Mouse (Mus musculus) MEL (cell line): Measurements from ENCODE around the gene Nlrx1. TPM values are rescaled to one million over a fixed set of nuclear protein-coding genes. Genes with fewer than 3 reads are reported as not detected.

Experiments used
- DNase-seq: peaks from one replicate; pipeline ENCODE4 v3.0.0; 2011; ENCODE audit warnings: low read depth, low spot score
- H3K27ac ChIP-seq: 2 replicates; pipeline ENCODE4 v1.5.1; 2012; ENCODE audit warnings: low read depth, mild to moderate bottlenecking, control low read depth, low read length, moderate library complexity; ENCODE audit not compliant: control insufficient read depth
- H3K27me3 ChIP-seq, 2 experiments: fragments of 150-350 bp in 1 of 2; sonication (generic) in 1 of 2; 2 replicates each; pipeline ENCODE4 v1.6.1; 2012; ENCODE audit warnings: low read length in 2 of 2, mild to moderate bottlenecking in 2 of 2, improper control_type of control experiment in 1 of 2, moderate library complexity in 1 of 2; ENCODE audit not compliant: insufficient read depth in 2 of 2, control insufficient read depth in 1 of 2
- H3K36me3 ChIP-seq, 2 experiments: 2 replicates each; pipeline ENCODE4 v1.6.1; 2012 to 2014; ENCODE audit warnings: low read length in 2 of 2, improper control_type of control experiment in 1 of 2, inconsistent platforms in 1 of 2, mild to moderate bottlenecking in 1 of 2; ENCODE audit not compliant: insufficient read depth in 2 of 2, control insufficient read depth in 1 of 2
- H3K4me1 ChIP-seq, 2 experiments: fragments of 150-350 bp in 1 of 2; sonication (generic) in 1 of 2; 2 replicates each; pipeline ENCODE4 v1.6.1; 2012; ENCODE audit warnings: low read length in 2 of 2, improper control_type of control experiment in 1 of 2, mild to moderate bottlenecking in 1 of 2; ENCODE audit not compliant: insufficient read depth in 2 of 2, control insufficient read depth in 1 of 2
- H3K4me3 ChIP-seq, 2 experiments: fragments of 150-350 bp in 1 of 2; sonication (generic) in 1 of 2; 2 replicates each; pipeline ENCODE4 v1.5.1; 2012; ENCODE audit warnings: low read depth in 2 of 2, low read length in 2 of 2, mild to moderate bottlenecking in 2 of 2, moderate library complexity in 2 of 2, control low read depth in 1 of 2, improper control_type of control experiment in 1 of 2; ENCODE audit not compliant: control insufficient read depth in 1 of 2, insufficient read depth in 1 of 2
- H3K79me2 ChIP-seq: 2 replicates; pipeline ENCODE4 v1.6.1; 2012; ENCODE audit warnings: mild to moderate bottlenecking, low read length, moderate library complexity; ENCODE audit not compliant: control insufficient read depth, poor library complexity, insufficient read depth
- H3K9ac ChIP-seq: 2 replicates; pipeline ENCODE4 v1.6.1; 2012; ENCODE audit warnings: low read depth, mild to moderate bottlenecking, control low read depth, low read length, moderate library complexity; ENCODE audit not compliant: control insufficient read depth, poor library complexity, severe bottlenecking
- H3K9me3 ChIP-seq: fragments of 150-350 bp; sonication (generic); replicated peaks from 2 replicates; pipeline ENCODE4 v1.6.1; 2012; ENCODE audit warnings: mild to moderate bottlenecking, low read length, improper control_type of control experiment, moderate library complexity; ENCODE audit not compliant: insufficient read depth
- BHLHE40 ChIP-seq: IDR thresholded peaks from 2 replicates; pipeline ENCODE4 v1.6.1; 2012; ENCODE audit warnings: low read depth, mild to moderate bottlenecking, inconsistent platforms, low read length, improper control_type of control experiment, borderline replicate concordance
- CHD1 ChIP-seq: IDR thresholded peaks from 2 replicates; pipeline ENCODE4 v1.6.1; 2012; ENCODE audit warnings: low read depth, mild to moderate bottlenecking, inconsistent platforms, low read length, improper control_type of control experiment
- CTCF ChIP-seq, 3 experiments: IDR thresholded peaks in 2 of 3; conservative IDR thresholded peaks in 1 of 3; 2 replicates each; pipeline ENCODE4 v1.5.1; 2011 to 2012; ENCODE audit warnings: low read length in 3 of 3, low read depth in 2 of 3, mild to moderate bottlenecking in 2 of 3, improper control_type of control experiment in 1 of 3, inconsistent platforms in 1 of 3, mixed read lengths in 1 of 3, moderate library complexity in 1 of 3; ENCODE audit not compliant: control insufficient read depth in 1 of 3, insufficient read depth in 1 of 3, poor library complexity in 1 of 3, severe bottlenecking in 1 of 3
- ELF1 ChIP-seq: IDR thresholded peaks from 2 replicates; pipeline ENCODE4 v1.6.1; 2014; ENCODE audit warnings: low read depth, mild to moderate bottlenecking, inconsistent platforms, low read length, improper control_type of control experiment, moderate library complexity
- EP300 ChIP-seq, 2 experiments: IDR thresholded peaks; 2 replicates each; pipeline ENCODE4 v1.6.1; 2011; ENCODE audit warnings: improper control_type of control experiment in 2 of 2, low read length in 2 of 2, low read depth in 1 of 2, mild to moderate bottlenecking in 1 of 2
- GABPA ChIP-seq: IDR thresholded peaks from 2 replicates; pipeline ENCODE4 v1.6.1; 2012; ENCODE audit warnings: low read depth, mild to moderate bottlenecking, inconsistent platforms, low read length, improper control_type of control experiment, moderate library complexity
- GATA1 ChIP-seq: IDR thresholded peaks from 2 replicates; pipeline ENCODE4 v1.6.1; 2011; ENCODE audit warnings: low read depth, low read length, improper control_type of control experiment
- HCFC1 ChIP-seq: IDR thresholded peaks from 2 replicates; pipeline ENCODE4 v1.6.1; 2012; ENCODE audit warnings: low read depth, mild to moderate bottlenecking, inconsistent platforms, low read length, improper control_type of control experiment, moderate library complexity
- JUND ChIP-seq: IDR thresholded peaks from 2 replicates; pipeline ENCODE4 v1.6.1; 2011; ENCODE audit warnings: low read depth, mild to moderate bottlenecking, improper control_type of control experiment, low read length
- MAX ChIP-seq: IDR thresholded peaks from 2 replicates; pipeline ENCODE4 v1.6.1; 2011; ENCODE audit warnings: low read length, improper control_type of control experiment
- MEF2A ChIP-seq: IDR thresholded peaks from 2 replicates; pipeline ENCODE4 v1.6.1; 2014; ENCODE audit warnings: low read depth, mild to moderate bottlenecking, inconsistent platforms, low read length, improper control_type of control experiment; ENCODE audit not compliant: poor library complexity, insufficient replicate concordance, severe bottlenecking; ENCODE audit errors: extremely low read depth
- MYB ChIP-seq: IDR thresholded peaks from 2 replicates; pipeline ENCODE4 v1.6.1; 2011; ENCODE audit warnings: mild to moderate bottlenecking, low read depth, low read length, improper control_type of control experiment
- NELFE ChIP-seq: IDR thresholded peaks from 2 replicates; pipeline ENCODE4 v1.6.1; 2011; ENCODE audit warnings: low read depth, low read length, improper control_type of control experiment
- NRF1 ChIP-seq: IDR thresholded peaks from 2 replicates; pipeline ENCODE4 v1.6.1; 2014; ENCODE audit warnings: low read depth, mild to moderate bottlenecking, inconsistent platforms, low read length, improper control_type of control experiment, moderate library complexity; ENCODE audit not compliant: poor library complexity, insufficient read depth, severe bottlenecking
- POLR2AphosphoS2 ChIP-seq: IDR thresholded peaks from 2 replicates; pipeline ENCODE4 v1.6.1; 2011; ENCODE audit warnings: low read length, improper control_type of control experiment
- POLR2AphosphoS5 ChIP-seq: IDR thresholded peaks from 2 replicates; pipeline ENCODE4 v1.6.1; 2012; ENCODE audit warnings: low read depth, borderline replicate concordance, mild to moderate bottlenecking, inconsistent platforms, low read length, moderate library complexity, mixed read lengths
- RAD21 ChIP-seq: IDR thresholded peaks from 2 replicates; pipeline ENCODE4 v1.6.1; 2011; ENCODE audit warnings: mild to moderate bottlenecking, low read depth, low read length, improper control_type of control experiment
- RCOR1 ChIP-seq: IDR thresholded peaks from 2 replicates; pipeline ENCODE4 v1.6.1; 2012; ENCODE audit warnings: low read depth, mild to moderate bottlenecking, inconsistent platforms, low read length, improper control_type of control experiment
- SMC3 ChIP-seq: IDR thresholded peaks from 2 replicates; pipeline ENCODE4 v1.6.1; 2011; ENCODE audit warnings: low read depth, low read length, improper control_type of control experiment
- TAL1 ChIP-seq: IDR thresholded peaks from 2 replicates; pipeline ENCODE4 v1.6.1; 2012; ENCODE audit warnings: mild to moderate bottlenecking, inconsistent platforms, low read length, moderate library complexity, mixed read lengths
- TBP ChIP-seq: IDR thresholded peaks from 2 replicates; pipeline ENCODE4 v1.8.0; 2011; ENCODE audit warnings: low read depth, low read length, improper control_type of control experiment
- TCF12 ChIP-seq: IDR thresholded peaks from 2 replicates; pipeline ENCODE4 v1.6.1; 2014; ENCODE audit warnings: low read depth, mild to moderate bottlenecking, inconsistent platforms, low read length, improper control_type of control experiment, moderate library complexity
- USF1 ChIP-seq: IDR thresholded peaks from 2 replicates; pipeline ENCODE4 v1.6.1; 2014; ENCODE audit warnings: low read depth, mild to moderate bottlenecking, inconsistent platforms, low read length, improper control_type of control experiment, moderate library complexity
- USF2 ChIP-seq, 2 experiments: IDR thresholded peaks; 2 replicates each; pipeline ENCODE4 v1.6.1; 2011 to 2012; ENCODE audit warnings: improper control_type of control experiment in 2 of 2, low read length in 2 of 2, borderline replicate concordance in 1 of 2, inconsistent platforms in 1 of 2, low read depth in 1 of 2, mild to moderate bottlenecking in 1 of 2; ENCODE audit not compliant: insufficient read depth in 1 of 2
- ZC3H11A ChIP-seq: IDR thresholded peaks from 2 replicates; pipeline ENCODE4 v1.6.1; 2012; ENCODE audit warnings: low read depth, mild to moderate bottlenecking, inconsistent platforms, low read length, improper control_type of control experiment
- ZMIZ1 ChIP-seq: IDR thresholded peaks from 2 replicates; pipeline ENCODE4 v1.6.1; 2012; ENCODE audit warnings: low read depth, mild to moderate bottlenecking, inconsistent platforms, low read length, improper control_type of control experiment, moderate library complexity
- ZNF384 ChIP-seq: IDR thresholded peaks from 2 replicates; pipeline ENCODE4 v1.6.1; 2012; ENCODE audit warnings: low read depth, mild to moderate bottlenecking, inconsistent platforms, low read length, improper control_type of control experiment
- polyA plus RNA-seq, 2 experiments: library from polyadenylated mRNA; stranded (reverse) in 1 of 2; unstranded in 1 of 2; fragments of >175 nt in 1 of 2; fragments of >200 nt in 1 of 2; gene quantifications; 2 replicates each; pipeline versions ENCODE4 v1.2.1 to v1.2.4; 2012; ENCODE audit warnings: low replicate concordance in 2 of 2, low read depth in 1 of 2; ENCODE audit not compliant: insufficient read length in 2 of 2, insufficient read depth in 1 of 2, missing spikeins in 1 of 2
- total RNA-seq: library from RNA; depleted of rRNA; stranded (reverse); fragments of 300-350 nt; gene quantifications from 2 replicates; pipeline ENCODE4 v1.2.3, GENCODE M21; 2012

Gene Nlrx1
- total and polyA plus RNA-seq, 3 experiments, result 1.2 to 7.0 TPM; not detected in 1

DNA sequence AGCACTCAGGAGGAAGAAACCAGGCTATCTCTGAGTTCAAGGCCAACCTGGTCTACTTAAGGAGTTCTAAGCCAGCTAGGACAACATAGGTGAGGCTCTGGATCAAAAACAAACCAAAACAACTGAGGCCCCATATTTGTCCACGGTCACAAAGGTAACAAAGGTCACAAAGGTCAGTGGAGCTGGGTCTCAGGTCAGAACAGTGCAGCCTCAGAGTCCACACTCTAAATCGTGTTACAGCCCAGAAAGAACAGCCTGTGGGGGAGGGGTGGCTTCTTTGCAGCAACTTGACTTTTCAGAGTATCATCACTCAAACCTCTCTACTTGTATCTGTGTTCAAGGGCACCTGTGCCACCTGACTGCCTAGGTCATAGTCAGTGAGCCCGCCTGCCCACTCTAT lies 41.4 kb upstream of the Nlrx1 start:
- Histone ChIP-seq H3K9ac (no peak overlapping the region), H3K27ac (no peak overlapping the region), H3K4me3 (no peak overlapping the region), H3K36me3 (no peaks in the 10 kb centered on the region), H3K27me3 (no peaks in the 10 kb centered on the region), H3K4me1 (peaks cover 0 to 5% of the 10 kb centered on the region in 2 experiments; a peak in 2 of 4 replicates), H3K9me3 (no peaks in the 10 kb centered on the region), H3K79me2 (peaks cover 6% of the 10 kb centered on the region)
- no peak for DNase-seq
- no peak for TF ChIP-seq TAL1
- no peak for TF ChIP-seq TCF12
- TF ChIP-seq NELFE, result no peak
- TF ChIP-seq ZMIZ1, result no peak
- no peak for TF ChIP-seq ZC3H11A
- TF ChIP-seq BHLHE40, result no peak
- no peak for TF ChIP-seq USF2 (IDR thresholded peaks at IDR 0.05; ENCODE audit: borderline replicate concordance in 1 of 2, insufficient read depth in 1 of 2, low read depth in 1 of 2, low read length in 2 of 2)
- TF ChIP-seq USF1, result no peak
- TF ChIP-seq JUND, result no peak
- no peak for TF ChIP-seq GABPA
- TF ChIP-seq POLR2AphosphoS5, result no peak
- no peak for TF ChIP-seq TBP

DNA sequence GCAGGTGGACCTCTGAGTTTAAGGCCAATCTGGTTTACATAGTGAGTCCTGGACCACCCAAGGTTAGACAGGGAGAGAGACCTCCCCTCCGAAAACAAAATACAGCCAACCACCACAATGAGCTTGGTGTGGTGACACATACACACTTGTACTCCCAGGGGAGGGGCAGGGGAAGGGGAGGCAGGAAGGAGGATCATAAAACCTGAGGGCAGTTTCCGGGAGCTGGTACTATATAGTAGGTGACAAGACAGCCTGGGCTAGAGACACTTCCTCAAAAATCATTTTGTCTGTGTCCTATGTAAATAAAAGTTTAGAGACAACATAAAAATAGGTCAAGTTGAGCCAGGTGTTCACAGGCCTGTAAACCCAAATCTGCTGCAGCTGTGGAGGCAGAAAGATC lies 38.8 kb upstream of the Nlrx1 start:
- H3K9me3 ChIP-seq, result no peaks in the 10 kb centered on the region
- no peaks in the 10 kb centered on the region for H3K27me3 ChIP-seq
- H3K4me3 ChIP-seq, result no peak overlapping the region
- peaks cover 14% of the 10 kb centered on the region for H3K79me2 ChIP-seq
- H3K9ac ChIP-seq, result no peak overlapping the region
- TF ChIP-seq RCOR1 (no peak), EP300 (IDR thresholded peaks at IDR 0.05; ENCODE audit: low read depth in 1 of 2, low read length in 2 of 2) (no peak), GATA1 (no peak), TBP (no peak), HCFC1 (no peak), MEF2A (no peak), CTCF (IDR thresholded peaks at IDR 0.05 in 2 of 3, conservative IDR thresholded peaks at IDR 0.05 in 1 of 3; ENCODE audit: control insufficient read depth in 1 of 3, insufficient read depth in 1 of 3, low read depth in 2 of 3, low read length in 3 of 3, poor library complexity in 1 of 3, severe bottlenecking in 1 of 3) (no peak), BHLHE40 (no peak), ELF1 (no peak), TAL1 (no peak), MYB (no peak), SMC3 (no peak), GABPA (no peak), ZNF384 (no peak), POLR2AphosphoS2 (no peak), CHD1 (no peak), RAD21 (no peak), NRF1 (no peak), NELFE (no peak), MAX (no peak)
- H3K4me1 ChIP-seq, result peaks cover 0 to 8% of the 10 kb centered on the region in 2 experiments; a peak in 2 of 4 replicates
- no peak for DNase-seq
- H3K36me3 ChIP-seq, result peaks cover 0 to 9% of the 10 kb centered on the region in 2 experiments; a peak in 3 of 4 replicates
- no peak overlapping the region for H3K27ac ChIP-seq
